Mouse (Mus musculus) lung, postnatal 0 days (tissue): ENCODE measurements around the gene Timeless. TPM values are rescaled to one million over a fixed set of nuclear protein-coding genes. Genes with fewer than 3 reads are reported as not detected.
"Not testable (repeated sequence)": the region's sequence is repeated elsewhere in the genome, so short reads cannot be mapped to it uniquely, and the experiment has no call there.

Source experiments
- ATAC-seq: fragments of 200-750 bp; cut with Nextera tagmentation; 2 replicates; pipeline ENCODE4 v1.8.0; 2017; ENCODE audit warnings: moderate library complexity
- DNase-seq: peaks from one replicate; pipeline ENCODE4 v3.0.0-alpha.2; 2016; ENCODE audit warnings: low spot score
- H3K27ac ChIP-seq: fragments of 300-500 bp; sonication (generic); 2 replicates; pipeline ENCODE4 v1.5.1; 2014; ENCODE audit warnings: antibody characterized with exemption, mild to moderate bottlenecking, low read length, mixed read lengths
- H3K27me3 ChIP-seq: fragments of 300-500 bp; sonication (generic); replicated peaks from 2 replicates; pipeline ENCODE4 v1.6.1; 2014; ENCODE audit warnings: low read length, mixed read lengths; ENCODE audit not compliant: insufficient read depth
- H3K36me3 ChIP-seq: fragments of 300-500 bp; sonication (generic); 2 replicates; pipeline ENCODE4 v1.6.1; 2014; ENCODE audit warnings: low read length, mixed read lengths; ENCODE audit not compliant: insufficient read depth
- H3K4me1 ChIP-seq: fragments of 300-500 bp; sonication (generic); 2 replicates; pipeline ENCODE4 v1.6.1; 2014; ENCODE audit warnings: antibody characterized with exemption, low read depth, low read length, mixed read lengths; ENCODE audit not compliant: insufficient read depth
- H3K4me2 ChIP-seq: fragments of 300-500 bp; sonication (generic); replicated peaks from 2 replicates; pipeline ENCODE4 v1.6.1; 2014; ENCODE audit warnings: low read depth, mild to moderate bottlenecking, low read length, moderate library complexity, mixed read lengths
- H3K4me3 ChIP-seq: fragments of 300-500 bp; sonication (generic); 2 replicates; pipeline ENCODE4 v1.5.1; 2014; ENCODE audit warnings: low read depth, low read length
- H3K9ac ChIP-seq: fragments of 300-500 bp; sonication (generic); replicated peaks from 2 replicates; pipeline ENCODE4 v1.6.1; 2014; ENCODE audit warnings: low read depth, mild to moderate bottlenecking
- H3K9me3 ChIP-seq: fragments of 300-500 bp; sonication (generic); 2 replicates; pipeline ENCODE4 v1.6.1; 2016; ENCODE audit warnings: low read length, mixed read lengths
- CTCF ChIP-seq: IDR thresholded peaks from 2 replicates; pipeline ENCODE4 v1.5.1; 2016; ENCODE audit warnings: antibody characterized with exemption, mild to moderate bottlenecking
- EP300 ChIP-seq: IDR thresholded peaks from 2 replicates; pipeline ENCODE4 v1.6.1; 2016; ENCODE audit warnings: antibody characterized with exemption, mild to moderate bottlenecking, control low read depth
- WGBS: fragments of 180-500 bp; shearing (Covaris S2); extraction: QIAGEN DNeasy Blood & Tissue Kit; methylation state at CpG from one replicate; pipeline ENCODE4 v1.1.7; 2014; 5-methylcytosine and 5-hydroxymethylcytosine counted together
- polyA plus RNA-seq: library from polyadenylated mRNA; unstranded; fragments of >200 nt; fragmentation: Nextera tagmentation; extraction: Ambion mirVana; gene quantifications from 2 replicates; pipeline ENCODE4 v1.2.1, GENCODE M21; 2015

Gene Timeless
- polyA plus RNA-seq, 1 experiment from 2014 or later, result 11.2 TPM

- peak overlapping the region; percentile 75 for H3K4me2 ChIP-seq
- no peak for DNase-seq
- peaks cover 4% of the 10 kb centered on the region; the same call in 1 of the 2 replicates for H3K4me1 ChIP-seq
- H3K4me3 ChIP-seq, result peak overlapping the region; percentile 61
- ATAC-seq, result no peak
- no peaks in the 10 kb centered on the region for H3K27me3 ChIP-seq
- no peak overlapping the region for H3K9ac ChIP-seq
- H3K9me3 ChIP-seq, result no peaks in the 10 kb centered on the region
- TF ChIP-seq EP300 (no peak), CTCF (no peak)
- WGBS, result 42% methylated on average over 6 of the region's 6 CpGs
- no peak overlapping the region for H3K27ac ChIP-seq
- no peaks in the 10 kb centered on the region for H3K36me3 ChIP-seq
These were observed 19.7 kb upstream of the Timeless start for GRCm38 (mm10) chr10:128212148-128212547.

DNA sequence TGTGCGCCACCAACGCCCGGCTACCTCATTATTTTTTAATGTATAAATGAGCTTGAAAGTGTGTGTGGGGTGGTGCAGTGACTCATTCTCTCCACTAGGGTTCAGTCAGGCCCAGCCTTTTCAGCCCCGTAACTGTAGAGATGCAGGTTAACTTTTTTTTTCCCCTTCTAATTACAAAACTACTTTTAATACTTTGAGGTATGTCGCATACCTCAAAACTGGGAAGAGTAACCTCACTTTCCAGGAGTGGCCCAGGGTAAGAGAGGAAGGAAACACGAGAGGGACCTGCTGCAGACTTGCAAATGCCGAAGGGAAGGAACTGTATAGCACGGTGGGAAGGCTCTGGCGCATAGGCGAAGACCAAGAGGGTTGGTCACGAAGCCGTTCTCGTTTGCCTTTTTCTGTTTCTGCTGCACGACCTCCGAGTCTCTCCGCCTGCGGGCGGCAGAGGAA, 19.0 kb upstream of the Timeless start:
- Histone ChIP-seq H3K4me2 (peak overlapping the region; percentile 68), H3K4me1 (peaks cover 4% of the 10 kb centered on the region; the same call in 1 of the 2 replicates), H3K27ac (no peak overlapping the region), H3K36me3 (no peaks in the 10 kb centered on the region), H3K27me3 (no peaks in the 10 kb centered on the region), H3K4me3 (peak overlapping the region; percentile 36), H3K9me3 (no peaks in the 10 kb centered on the region), H3K9ac (no peak overlapping the region; the same call in 1 of the 2 replicates)
- 2% methylated on average over 18 of the region's 18 CpGs for WGBS
- ATAC-seq (peak; percentile 61), DNase-seq (peak; percentile 89)
- TF ChIP-seq EP300 (no peak), CTCF (peak; percentile 82)

DNA sequence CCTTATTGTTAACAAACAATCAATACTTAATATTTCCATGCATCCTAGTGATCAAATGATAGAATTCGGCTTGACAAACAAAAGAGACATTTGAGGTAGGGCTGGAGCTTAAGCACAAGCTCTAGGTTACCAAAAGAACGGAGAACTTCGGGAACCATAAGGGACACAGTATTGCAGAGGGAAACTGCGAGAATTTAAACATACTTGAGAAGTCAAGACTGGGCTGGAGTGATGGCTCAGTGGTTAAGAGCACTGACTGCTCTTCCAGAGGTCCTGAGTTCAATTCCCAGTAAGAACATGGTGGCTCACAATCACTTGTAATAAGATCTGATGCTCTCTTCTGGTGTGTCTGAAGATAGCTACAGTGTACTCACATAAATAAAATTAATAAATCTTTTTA, 17.8 kb upstream of the Timeless start:
- H3K9me3 ChIP-seq, H3K4me3 ChIP-seq, H3K4me1 ChIP-seq, H3K36me3 ChIP-seq, H3K27me3 ChIP-seq, H3K27ac ChIP-seq, ATAC-seq, DNase-seq, H3K4me2 ChIP-seq, H3K9ac ChIP-seq: not testable (repeated sequence)
- 84% methylated on average over 4 of the region's 4 CpGs for WGBS

GRCm38 (mm10) chr10:128214981-128215380, 16.9 kb upstream of the Timeless start:
- H3K27me3 ChIP-seq, result no peaks in the 10 kb centered on the region
- TF ChIP-seq EP300 (no peak), CTCF (peak; percentile 42)
- no peak overlapping the region for H3K4me2 ChIP-seq
- peaks cover 4% of the 10 kb centered on the region; the same call in 1 of the 2 replicates for H3K4me1 ChIP-seq
- DNase-seq, result peak; percentile 37
- H3K4me3 ChIP-seq, result no peak overlapping the region
- no peaks in the 10 kb centered on the region for H3K36me3 ChIP-seq
- ATAC-seq, result no peak
- WGBS, result 76% methylated on average over 5 of the region's 5 CpGs
- H3K27ac ChIP-seq, result no peak overlapping the region
- H3K9me3 ChIP-seq, result no peaks in the 10 kb centered on the region
- no peak overlapping the region for H3K9ac ChIP-seq

GRCm38 (mm10) chr10:128218387-128219117, 13.3 kb upstream of the Timeless start:
- Histone ChIP-seq H3K9ac (no peak overlapping the region), H3K9me3 (no peaks in the 10 kb centered on the region), H3K4me2 (no peak overlapping the region), H3K36me3 (no peaks in the 10 kb centered on the region), H3K4me3 (no peak overlapping the region), H3K27ac (no peak overlapping the region), H3K27me3 (no peaks in the 10 kb centered on the region), H3K4me1 (no peaks in the 10 kb centered on the region)
- WGBS, result 88% methylated on average over 18 of the region's 18 CpGs
- ATAC-seq (no peak), DNase-seq (no peak)
- TF ChIP-seq EP300, result no peak
- no peak for TF ChIP-seq CTCF

- Histone ChIP-seq H3K4me2 (no peak overlapping the region), H3K27ac (no peak overlapping the region), H3K4me1 (no peaks in the 10 kb centered on the region), H3K4me3 (no peak overlapping the region), H3K27me3 (no peaks in the 10 kb centered on the region), H3K9ac (no peak overlapping the region), H3K36me3 (no peaks in the 10 kb centered on the region), H3K9me3 (no peaks in the 10 kb centered on the region)
- 49% methylated on average over 16 of the region's 16 CpGs for WGBS
- no peak for TF ChIP-seq EP300
- no peak for TF ChIP-seq CTCF
- DNase-seq, result no peak
- no peak for ATAC-seq
These were observed 10.2 kb upstream of the Timeless start for GRCm38 (mm10) chr10:128221533-128222286.
